Mouse (Mus musculus): ENCODE data around the gene Gm428.
"Not testable (repeated sequence)": the region's sequence is repeated elsewhere in the genome, so short reads cannot be mapped to it uniquely, and the experiment has no call there.

The Gm428 gene

GRCm38 (mm10) chr4:73683216-73683615 lies at the start of gene Gm428:
Gene Gm428 (plus strand): TSS chr4:73683516.
- DNase-seq (ENCODE audit: low read depth, low spot score) = not testable (repeated sequence)

- not testable (repeated sequence) for DNase-seq (ENCODE audit: low read depth, low spot score)
Observed at GRCm38 (mm10) chr4:73637821-73638220, 45.5 kb upstream of the Gm428 start, which contains the start of gene Gm11236. Gene Gm11236 (plus strand): TSS chr4:73638121.

GRCm38 (mm10) chr4:73661864-73662263 lies 21.5 kb upstream of the Gm428 start:
- DNase-seq (ENCODE audit: low read depth, low spot score) = not testable (repeated sequence)

GRCm38 (mm10) chr4:73668054-73668453 lies 15.3 kb upstream of the Gm428 start, which contains the start of gene Gm11239:
Gene Gm11239 (plus strand): TSS chr4:73668354.
- not testable (repeated sequence) for DNase-seq (ENCODE audit: low read depth, low spot score)

GRCm38 (mm10) chr4:73718761-73719160 lies 35.4 kb downstream of the Gm428 start:
- DNase-seq (ENCODE audit: low read depth, low spot score) = no peak

- DNase-seq (ENCODE audit: low read depth, low spot score) = no peak
Observed at GRCm38 (mm10) chr4:73719819-73720218, 36.5 kb downstream of the Gm428 start.

Measured in 3T3-L1 (cell line).